In the genomic region with DNA sequence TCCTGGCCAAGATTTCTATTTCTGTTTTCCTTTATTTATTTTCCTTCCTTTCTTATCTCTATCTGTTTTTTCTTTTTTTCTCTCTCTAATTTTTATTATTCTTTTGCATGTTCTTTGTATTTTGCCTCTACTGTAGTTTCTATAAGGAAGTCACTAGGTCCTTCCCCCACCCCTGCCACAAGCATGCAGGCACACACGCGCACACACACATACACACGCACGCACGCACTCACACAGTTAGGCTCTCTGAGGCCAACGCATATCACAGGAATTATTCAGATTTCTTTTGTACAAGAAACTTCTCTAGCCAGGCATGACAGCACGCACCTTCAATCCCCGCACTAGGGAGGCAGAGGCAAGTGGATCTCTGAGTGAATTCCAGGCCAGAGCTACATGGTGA, we compare ENCODE assay signal across 19 mouse cellular contexts. TPM values are rescaled to one million over a fixed set of nuclear protein-coding genes. Genes with fewer than 3 reads are reported as not detected.
DNase-seq lines count a peak whose midpoint lies in the region.
"Had no signal": no experiment of that assay in that cellular context is flagged by ENCODE, and none has a peak within 500 bp of the region (broad histone marks: within the 10 kb centered on the region; RNA-seq: fewer than 3 reads in every experiment).

No protein-coding gene starts in this region.

- WGBS in macrophage (ENCODE audit: missing documents), result 36% methylated on average over 8 of the region's 8 CpGs
- WGBS in heart, embryonic 10.5 days, result 92% methylated on average over 8 of the region's 8 CpGs

- H3K4me1 ChIP-seq in heart, embryonic 10.5 days, result peaks cover 13% of the 10 kb centered on the region
- H3K4me1 ChIP-seq: midbrain, embryonic 15.5 days had no signal

- H3K27me3 ChIP-seq in heart, embryonic 10.5 days (ENCODE audit: insufficient read depth, poor library complexity, severe bottlenecking), result no peaks in the 10 kb centered on the region
- H3K27me3 ChIP-seq: embryonic facial prominence, embryonic 13.5 days; liver, embryonic 15.5 days; midbrain, embryonic 15.5 days had no signal

- H3K9me3 ChIP-seq in heart, embryonic 10.5 days, result no peaks in the 10 kb centered on the region
- H3K9me3 ChIP-seq: embryonic facial prominence, embryonic 13.5 days; G1E; hindbrain, embryonic 10.5 days; liver, embryonic 15.5 days; midbrain, embryonic 15.5 days had no signal

- H3K27ac ChIP-seq in macrophage, result peak overlapping the region; percentile 99
- H3K27ac ChIP-seq in heart, embryonic 10.5 days, result no peak overlapping the region
- H3K27ac ChIP-seq: embryonic facial prominence, embryonic 13.5 days; hindbrain, embryonic 10.5 days; liver, embryonic 15.5 days; midbrain, embryonic 15.5 days had no signal

- H3K79me2 ChIP-seq in macrophage (ENCODE audit: inconsistent target), result peaks cover 37% of the 10 kb centered on the region

- H3K4me3 ChIP-seq in macrophage (ENCODE audit: inconsistent target), result no peak overlapping the region
- H3K4me3 ChIP-seq in heart, embryonic 10.5 days, result no peak overlapping the region
- H3K4me3 ChIP-seq: embryonic facial prominence, embryonic 13.5 days; gastrocnemius, adult 2 months; hindbrain, embryonic 10.5 days; liver, embryonic 15.5 days; midbrain, embryonic 15.5 days had no signal

- DNase-seq in lung, postnatal 14 days, result peak; percentile 21
- no peak for DNase-seq in lung, postnatal 10 days
- peak; percentile 76 for DNase-seq in CD4-positive helper T cell, adult 2 months (ENCODE audit: low read depth, low spot score)
- DNase-seq in thymus, postnatal 14 days, result peak; percentile 44
- DNase-seq in cerebellum, postnatal 10 days, result no peak
- no peak for DNase-seq in heart, embryonic 10.5 days (ENCODE audit: low spot score)
- no peak for DNase-seq in kidney, postnatal 10 days
- DNase-seq: adrenal gland, adult 8-10 months; cerebellum, adult 2 months; forebrain, postnatal 0 days; kidney, adult 8-10 months; right cerebral cortex, adult 18-20 months had no signal

- H3K36me3 ChIP-seq in macrophage (ENCODE audit: inconsistent target), result no peaks in the 10 kb centered on the region
- H3K36me3 ChIP-seq in heart, embryonic 10.5 days, result no peaks in the 10 kb centered on the region
- H3K36me3 ChIP-seq: embryonic facial prominence, embryonic 13.5 days; G1E; hindbrain, embryonic 10.5 days; liver, embryonic 15.5 days; midbrain, embryonic 15.5 days had no signal

RNA-seq across cellular contexts. Expression of gene Pik3cd, which starts 3.6 kb away (rescaled TPM):
- total RNA-seq in macrophage (2018; cell fraction: chromatin; rRNA removed), result 100 to 1,000 TPM in 19 of 26 experiments, 10 to 100 TPM in 7; 26.8 to 293 (median 161) TPM
- 100 to 1,000 TPM in 2 of 26 experiments, 10 to 100 TPM in 24; 31.2 to 108 (median 61.4) TPM for total RNA-seq in macrophage (2018; cell fraction: cytosol; rRNA removed)
- 100 to 1,000 TPM in 18 of 26 experiments, 10 to 100 TPM in 8; 26.6 to 183 (median 124) TPM for total RNA-seq in macrophage (2018; cell fraction: nucleus; rRNA removed)
- 29.6 to 68.1 TPM (median 37.0 TPM) in 3 replicates for polyA plus RNA-seq in macrophage (2018)
- polyA plus RNA-seq in heart, embryonic 10.5 days (2016; fragmentation: Nextera tagmentation; extraction: Ambion mirVana), result 3.4 and 4.8 TPM in 2 replicates

RNA-seq across cellular contexts. Expression of gene Tmem201, which starts 31.9 kb away (rescaled TPM):
- 10 to 100 TPM in 3 of 26 experiments, 1 to 10 TPM in 21, under 1 TPM in 2; 0.71 to 13.4 (median 4.4) TPM for total RNA-seq in macrophage (2018; cell fraction: chromatin; rRNA removed)
- 1 to 10 TPM; 1.8 to 5.4 (median 3.4) TPM for total RNA-seq in macrophage (2018; cell fraction: cytosol; rRNA removed)
- total RNA-seq in macrophage (2018; cell fraction: nucleus; rRNA removed), result 10 to 100 TPM in 2 of 26 experiments, 1 to 10 TPM in 23, under 1 TPM in 1; 0.65 to 23.3 (median 2.8) TPM
- polyA plus RNA-seq in macrophage (2018), result 2.6 to 9.5 TPM (median 3.0 TPM) in 3 replicates
- 43.1 and 54.0 TPM in 2 replicates for polyA plus RNA-seq in heart, embryonic 10.5 days (2016; fragmentation: Nextera tagmentation; extraction: Ambion mirVana)

Comparison
In these comparisons a context has a peak if more than half of its experiments do, and no peak if none do; other contexts are left out.
1. DNase-seq: peak in lung, postnatal 14 days (single experiment), CD4-positive helper T cell, adult 2 months (single experiment) and thymus, postnatal 14 days (single experiment); none in lung, postnatal 10 days (single experiment), cerebellum, postnatal 10 days (0 of 2), heart, embryonic 10.5 days (single experiment) and kidney, postnatal 10 days (single experiment).